In the genomic region with DNA sequence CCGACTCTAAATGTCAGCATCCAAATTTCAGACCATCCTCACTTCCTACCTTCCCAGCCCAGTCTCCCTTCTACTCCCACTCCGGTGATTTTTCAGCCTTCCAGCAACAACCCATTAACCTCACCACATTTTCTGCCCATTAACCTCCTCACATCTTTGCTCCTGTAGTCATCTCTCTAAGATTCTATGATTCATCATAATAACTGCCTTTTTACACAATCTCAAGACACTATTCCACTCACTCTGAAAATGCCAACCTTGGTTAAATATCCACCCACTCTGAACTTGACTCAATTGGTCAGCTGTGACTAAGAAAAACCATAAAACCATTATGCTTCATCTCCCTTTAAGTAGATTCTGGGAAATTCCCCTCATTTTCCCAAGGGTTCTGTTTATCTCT, we compare ENCODE assay signal across 20 mouse cellular contexts.
DNase-seq lines count a peak whose midpoint lies in the region; ATAC-seq and TF ChIP-seq lines count a peak whose summit lies in the region.
"Had no signal": no experiment of that assay in that cellular context is flagged by ENCODE, and none has a peak within 500 bp of the region (broad histone marks: within the 10 kb centered on the region; RNA-seq: fewer than 3 reads in every experiment).

No protein-coding gene starts in this region.

- no peak overlapping the region for H3ac ChIP-seq in C2C12 (ENCODE audit: control insufficient read depth, insufficient read length, low read depth)

- no peaks in the 10 kb centered on the region for H3K79me2 ChIP-seq in C2C12 (ENCODE audit: control insufficient read depth, insufficient read depth)

- TF ChIP-seq CTCF in C2C12 (IDR thresholded peaks at IDR 0.05; ENCODE audit: control insufficient read depth, insufficient read depth, insufficient read length) (no peak), Patski (IDR thresholded peaks at IDR 0.05) (no peak)

- DNase-seq in Patski (ENCODE audit: low read depth, low spot score) = peak; percentile 88
- DNase-seq in fibroblast of lung, adult 2 months (ENCODE audit: low read depth) = peak; percentile 40
- DNase-seq in kidney, postnatal 25 days = no peak
- DNase-seq in gastrocnemius, adult 8-10 months (ENCODE audit: low spot score in 2 of 2) = no peak
- DNase-seq in kidney, adult 9 months = no peak
- DNase-seq: adrenal gland, adult 8-10 months; adrenal gland, postnatal 25 days; cerebellum, adult 18-20 months; cerebellum, adult 9-10 months; cerebellum, postnatal 14 days; gastrocnemius, postnatal 14 days; heart, adult 11 months; kidney, adult 11 months had no signal

- no peak overlapping the region for H3K4me3 ChIP-seq in C2C12 (ENCODE audit: insufficient read depth, poor library complexity, severe bottlenecking)
- H3K4me3 ChIP-seq: forebrain, embryonic 12.5 days; forebrain, embryonic 15.5 days; hindbrain, embryonic 13.5 days; intestine, embryonic 15.5 days had no signal

- peak; percentile 99 for ATAC-seq in Patski
- ATAC-seq: activated CD4-positive, CD25-positive, alpha-beta regulatory T cell, adult 4 months; forebrain, embryonic 15.5 days; hindbrain, embryonic 16.5 days; intestine, embryonic 15.5 days had no signal

- no peaks in the 10 kb centered on the region for H3K27me3 ChIP-seq in C2C12 (ENCODE audit: control insufficient read depth, insufficient read depth, insufficient read length)
- no peaks in the 10 kb centered on the region for H3K27me3 ChIP-seq in Patski
- H3K27me3 ChIP-seq: forebrain, embryonic 12.5 days; forebrain, embryonic 15.5 days; hindbrain, embryonic 13.5 days; intestine, embryonic 15.5 days had no signal

- no peaks in the 10 kb centered on the region for H3K36me3 ChIP-seq in C2C12 (ENCODE audit: control insufficient read depth, insufficient read depth)
- H3K36me3 ChIP-seq: forebrain, embryonic 12.5 days; forebrain, embryonic 15.5 days; hindbrain, embryonic 13.5 days; intestine, embryonic 15.5 days had no signal

- H3K79me3 ChIP-seq in C2C12 (ENCODE audit: low read depth) = no peaks in the 10 kb centered on the region

- CTCF ChIA-PET in Patski (lab: Charles Lee) = no interaction called here

- POLR2A ChIA-PET in Patski (lab: Charles Lee) = no interaction called here

- in situ Hi-C loops in Patski (cut with MboI; ENCODE audit: low pct_unique_long_range_greater_than_20kb) = loop anchor here (25.0 kb wide), 1 partner anchor 818 kb away; a partner anchor contains a TSS

TF ChIP-seq in C2C12, 6 proteins besides CTCF, POLR2A, EP300 and RAD21:
- TF ChIP-seq USF1 (IDR thresholded peaks at IDR 0.05; ENCODE audit: low read depth) = no peak
- peak; percentile 84 for TF ChIP-seq CEBPB (IDR thresholded peaks at IDR 0.05; ENCODE audit: low read depth)
- peak; percentile 72 for TF ChIP-seq FOSL1 (IDR thresholded peaks at IDR 0.05; ENCODE audit: insufficient read depth, low read length, poor library complexity, severe bottlenecking)

Comparison
In these comparisons a context has a peak if more than half of its experiments do, and no peak if none do; other contexts are left out.
1. DNase-seq: peak in Patski (single experiment) and fibroblast of lung, adult 2 months (single experiment); none in kidney, postnatal 25 days (0 of 2), gastrocnemius, adult 8-10 months (0 of 2) and kidney, adult 9 months (single experiment).